Mouse (Mus musculus) T-cell, adult 2 months (primary cell): ENCODE results near the gene Gtpbp10.

Source experiments
- DNase-seq: peaks from one replicate; pipeline ENCODE4 v3.0.0; 2022; ENCODE audit warnings: low spot score

The Gtpbp10 gene

GRCm38 (mm10) chr5:5559079-5559740, at the start of gene Gtpbp10:
Gene Gtpbp10 (minus strand): TSS chr5:5559538.
- DNase-seq = peak; percentile 91

DNA sequence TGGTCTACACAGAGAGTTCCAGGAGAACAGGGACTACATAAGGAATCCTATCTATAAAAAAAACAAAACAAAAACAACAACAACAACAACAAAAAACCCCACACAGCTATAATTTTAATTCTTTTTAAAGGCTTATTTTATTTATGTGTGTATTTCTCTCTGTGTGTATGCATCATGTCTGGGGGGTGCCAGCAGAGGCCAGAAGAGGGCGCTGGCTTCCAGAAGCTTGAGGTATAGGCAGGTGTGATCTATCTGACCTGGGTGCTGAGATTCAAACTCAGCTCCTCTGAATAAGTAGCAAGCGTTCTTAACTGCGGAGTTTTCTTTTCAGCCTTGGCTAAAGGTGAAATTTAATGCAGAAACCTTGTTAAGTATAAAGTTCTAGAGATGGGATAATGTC, 28.3 kb upstream of the Gtpbp10 start:
- DNase-seq = no peak

DNA sequence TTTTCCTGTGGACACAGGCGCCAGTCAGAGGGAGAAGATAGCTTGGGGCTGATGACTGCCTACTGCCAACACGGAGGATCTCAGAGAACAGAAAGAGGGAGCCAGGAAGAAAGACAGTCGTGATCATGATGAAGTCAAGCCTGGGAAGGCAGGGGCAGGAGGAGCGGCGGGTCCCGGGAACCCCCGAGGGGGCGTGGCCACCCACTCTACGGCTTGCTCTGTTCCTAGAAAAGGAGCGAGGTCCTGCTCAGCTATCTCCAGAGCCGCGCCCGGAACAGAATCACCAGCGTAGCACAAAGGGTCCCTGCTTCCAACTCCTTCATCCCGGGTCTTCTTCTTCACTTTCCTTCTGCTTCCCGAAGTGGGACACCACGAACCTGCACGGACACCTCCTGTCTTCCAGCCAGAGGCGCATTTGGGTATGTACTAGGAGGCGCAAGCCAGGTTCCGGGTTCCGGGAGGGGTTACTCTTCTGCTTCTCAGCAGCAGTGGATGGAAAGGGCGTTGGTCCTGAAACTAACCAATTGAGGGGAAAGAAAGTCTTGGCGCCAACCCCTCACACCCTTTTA, 14.5 kb upstream of the Gtpbp10 start, which contains the start of gene Gm8773:
Gene Gm8773 (plus strand): TSS at position 51 of the 569 bp plus-strand sequence.
- DNase-seq = no peak

DNA sequence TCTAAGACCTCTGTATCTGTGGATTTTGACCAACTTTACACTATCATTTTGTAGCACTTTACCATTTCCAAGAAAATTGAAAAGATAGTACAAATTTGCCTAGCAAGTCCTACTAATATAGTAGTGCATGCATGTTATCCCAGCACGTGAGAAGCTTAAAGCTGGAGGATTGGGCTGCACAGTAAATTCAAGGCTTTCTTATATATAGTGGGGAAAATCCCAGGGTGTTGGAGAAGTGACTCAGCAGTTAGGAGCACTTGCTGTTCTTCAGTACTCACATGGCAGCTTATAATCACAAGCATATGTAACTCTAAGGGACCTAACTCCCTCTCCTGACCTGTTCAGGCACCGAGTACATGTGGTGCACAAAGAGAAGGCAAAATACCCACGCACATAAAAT, 3.1 kb upstream of the Gtpbp10 start:
- DNase-seq = no peak

- DNase-seq = no peak
Measured at GRCm38 (mm10) chr5:5561041-5561706, 1.8 kb upstream of the Gtpbp10 start.

DNA sequence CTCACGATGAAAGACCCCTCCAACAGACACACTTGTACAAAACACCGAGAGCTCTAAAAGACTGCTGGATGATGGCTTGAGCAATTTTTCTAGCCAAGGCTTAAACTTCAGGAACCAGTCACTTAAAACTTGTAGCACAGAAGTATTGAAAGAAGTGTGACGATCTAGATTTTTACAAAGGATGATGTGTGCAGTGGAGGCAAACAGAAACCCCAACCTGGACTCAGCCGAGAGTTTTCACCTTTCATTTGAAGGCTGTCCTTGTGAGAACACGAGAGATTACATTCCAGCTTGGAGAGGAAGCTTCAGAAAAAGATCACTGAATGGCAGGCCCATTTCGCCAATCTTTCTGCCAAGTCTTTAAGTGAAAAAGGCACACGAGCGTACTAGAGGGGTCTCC, 460 bp upstream of the Gtpbp10 start:
- no peak for DNase-seq

DNA sequence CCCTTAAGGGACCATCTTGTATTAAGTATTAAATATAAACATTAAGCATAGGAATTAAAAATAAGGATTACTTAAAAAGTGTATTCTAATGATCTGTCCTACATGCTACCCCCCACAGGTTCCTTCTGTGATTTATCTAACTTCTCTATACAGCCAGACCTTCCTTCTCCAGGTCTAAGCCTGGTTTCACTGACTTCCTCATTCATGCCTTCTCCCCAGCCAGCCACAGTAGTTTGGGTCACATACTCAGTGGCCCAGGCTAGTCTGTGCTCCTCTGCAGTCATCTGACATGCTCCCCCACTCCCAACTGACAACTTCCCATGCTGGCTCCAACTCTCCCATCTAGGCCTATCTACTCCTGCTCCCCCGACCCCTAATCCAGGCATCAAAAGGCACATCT, 8.2 kb downstream of the Gtpbp10 start:
- no peak for DNase-seq

- DNase-seq = no peak
Measured at GRCm38 (mm10) chr5:5540385-5540784, 19.0 kb downstream of the Gtpbp10 start.

DNA sequence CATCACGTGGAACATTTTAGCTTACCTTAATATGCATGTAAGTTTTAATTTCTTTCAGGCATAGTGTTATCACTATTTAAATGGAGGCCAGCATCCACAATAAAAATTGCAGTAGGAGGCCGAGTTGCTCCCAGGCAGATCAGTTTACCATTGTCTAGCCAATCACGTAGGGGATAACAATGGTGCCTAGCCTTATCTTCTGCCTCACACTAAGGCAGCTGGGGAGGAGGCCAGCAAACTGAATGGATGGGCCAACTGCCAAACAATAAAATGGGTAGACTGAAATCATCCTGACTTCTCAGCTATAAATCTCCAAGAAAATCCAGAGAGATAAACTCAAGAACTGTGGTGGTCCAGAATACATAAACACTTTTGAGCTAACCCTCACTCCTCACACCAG, 19.6 kb downstream of the Gtpbp10 start:
- DNase-seq = no peak

GRCm38 (mm10) chr5:5536131-5536530, 23.2 kb downstream of the Gtpbp10 start:
- DNase-seq = no peak

GRCm38 (mm10) chr5:5533656-5534420, 25.5 kb downstream of the Gtpbp10 start:
- DNase-seq = no peak

GRCm38 (mm10) chr5:5515411-5515810, 43.9 kb downstream of the Gtpbp10 start:
- DNase-seq = no peak

GRCm38 (mm10) chr5:5514196-5515076, 44.9 kb downstream of the Gtpbp10 start, which contains the start of gene Cldn12:
Gene Cldn12 (minus strand): TSS chr5:5514958.
- DNase-seq = peak; percentile 42

DNA sequence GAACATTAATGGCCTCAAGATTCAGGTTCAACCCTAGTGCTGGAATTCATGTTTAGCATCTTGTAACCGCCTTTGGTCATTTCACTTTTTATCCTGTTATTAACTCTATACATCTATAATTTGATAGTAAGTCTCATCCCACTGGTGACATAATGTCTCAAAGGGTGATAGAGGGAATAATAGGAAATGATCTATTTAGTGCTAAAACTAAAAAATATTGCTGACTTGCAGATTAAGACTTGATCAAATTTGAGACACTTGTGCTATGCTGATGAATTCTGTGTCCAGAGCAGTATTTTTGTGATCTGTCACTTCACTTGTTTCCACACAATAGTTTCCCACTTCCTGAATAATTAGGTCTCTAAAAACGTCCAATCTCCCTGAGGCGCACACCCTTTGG, 47.9 kb downstream of the Gtpbp10 start:
- no peak for DNase-seq

GRCm38 (mm10) chr5:5510989-5511388, 48.3 kb downstream of the Gtpbp10 start:
- DNase-seq = no peak

- no peak for DNase-seq
Measured at GRCm38 (mm10) chr5:5510304-5510887, 48.9 kb downstream of the Gtpbp10 start.

- DNase-seq = no peak
Measured at GRCm38 (mm10) chr5:5508231-5508630, 51.1 kb downstream of the Gtpbp10 start.

DNA sequence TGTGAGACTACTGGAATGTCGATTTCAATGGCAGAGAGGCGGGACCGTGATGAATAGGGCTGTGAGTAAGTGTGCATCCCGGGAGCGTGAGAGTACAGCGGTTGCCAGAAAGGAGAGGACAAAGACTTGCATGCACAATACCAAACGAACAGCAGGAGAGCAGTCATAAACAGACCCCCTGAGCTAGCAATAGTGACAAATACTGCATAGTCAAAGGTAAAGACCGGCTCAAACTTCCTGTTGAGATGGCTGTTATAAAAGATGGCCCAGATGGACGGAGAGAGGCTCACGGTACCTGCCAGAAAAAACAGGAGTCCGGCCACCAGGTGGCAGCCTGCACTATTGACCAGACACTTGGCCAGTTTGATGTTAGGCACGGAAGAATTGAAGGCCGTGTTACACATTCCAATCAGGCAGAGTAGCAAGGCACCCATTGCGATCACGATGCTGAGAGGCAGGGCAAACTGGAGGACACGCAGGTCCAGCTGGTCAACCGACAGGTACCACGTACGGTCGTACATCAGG, 51.6 kb downstream of the Gtpbp10 start:
- DNase-seq = no peak

DNA sequence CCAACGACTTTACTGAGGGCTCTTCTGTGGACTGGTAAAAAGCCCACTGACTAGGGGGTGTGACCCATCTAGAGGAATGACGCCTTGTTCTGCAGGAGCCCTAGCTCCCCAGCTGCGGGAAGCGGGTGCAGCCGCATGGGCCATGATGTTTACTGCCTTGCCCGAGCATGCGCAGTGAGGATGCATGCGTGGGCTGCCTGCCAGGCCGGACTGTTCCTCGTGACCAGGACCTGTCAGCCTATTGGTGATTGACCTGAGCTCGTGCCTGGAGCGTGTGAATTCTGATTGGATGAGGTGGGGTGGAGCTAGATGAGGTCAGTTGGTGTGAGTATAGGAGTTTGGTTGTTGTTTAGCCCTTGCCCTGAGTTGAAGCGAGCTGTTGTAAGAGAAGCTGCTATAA, 54.9 kb downstream of the Gtpbp10 start:
- DNase-seq = no peak

- no peak for DNase-seq
Measured at GRCm38 (mm10) chr5:5503381-5503780, 56.0 kb downstream of the Gtpbp10 start.

GRCm38 (mm10) chr5:5501583-5501982, 57.8 kb downstream of the Gtpbp10 start:
- no peak for DNase-seq
